Mouse (Mus musculus) adrenal gland, adult 2 months (tissue): ENCODE data around the gene Trim38. TPM values are rescaled to one million over a fixed set of nuclear protein-coding genes. Genes with fewer than 3 reads are reported as not detected.

Source experiments
- DNase-seq: peaks from one replicate; pipeline ENCODE4 v3.0.0; 2021
- microRNA-seq, 2 experiments: library from miRNA; unstranded; fragments of <30 nt; microRNA quantifications; one replicate each; pipeline ENCODE4 v1.2.0; 2021
- polyA plus RNA-seq: library from polyadenylated mRNA; depleted of rRNA; stranded (reverse); fragments of >200 nt; gene quantifications from 2 replicates; pipeline ENCODE4 v1.2.3, GENCODE M21; 2012; rRNA removed
- total RNA-seq, 2 experiments: library from RNA; stranded (reverse); gene quantifications; 2 replicates each; pipeline ENCODE4 v1.2.3; 2021

The Trim38 gene
- total and polyA plus RNA-seq, 3 experiments, result 0.43 TPM; not detected in 2

GRCm38 (mm10) chr13:23836630-23837029 lies 66.9 kb downstream of the Trim38 start:
- DNase-seq, result peak; percentile 71

GRCm38 (mm10) chr13:23839308-23839707 lies 69.6 kb downstream of the Trim38 start, which contains the start of gene Slc17a3:
Gene Slc17a3 (plus strand): TSS chr13:23839434.
- no peak for DNase-seq

Small RNA genes lying within 50 kb of the gene (microRNA-seq; reads per million reads assigned to microRNA genes)
- gene Gm44314, result 0 reads per million in 2 experiments
- gene Gm44484, result 0 reads per million in 2 experiments

Other genes with a start within 250 kb of the Trim38 start
Only the 30 nearest of the 37 such genes appear.
- 1 to 10 TPM; 2.4 to 3.4 TPM for gene Hist1h1d, start 216.7 kb upstream of the Trim38 start, total RNA-seq
- not detected in 2 replicates for gene Hist1h1d, start 216.7 kb upstream of the Trim38 start, polyA plus RNA-seq
- 10 to 100 TPM; 41.4 to 51.2 TPM for gene Hist1h3e, start 207.5 kb upstream of the Trim38 start, total RNA-seq
- gene Hist1h3e, start 207.5 kb upstream of the Trim38 start, polyA plus RNA-seq, result 12.8 and 14.0 TPM in 2 replicates
- 1 to 10 TPM; 2.7 to 4.9 TPM for gene Hist1h2ae, start 198.7 kb upstream of the Trim38 start, total RNA-seq
- gene Hist1h2ae, start 198.7 kb upstream of the Trim38 start, polyA plus RNA-seq, result 0.90 and 3.7 TPM in 2 replicates
- 10 to 100 TPM; 41.1 to 60.2 TPM for gene Hist1h2bg, start 198.5 kb upstream of the Trim38 start, total RNA-seq
- gene Hist1h2bg, start 198.5 kb upstream of the Trim38 start, polyA plus RNA-seq, result 25.3 and 27.0 TPM in 2 replicates
- gene Hist1h2bf, start 195.7 kb upstream of the Trim38 start, total RNA-seq, result 10 to 100 TPM; 17.9 to 21.6 TPM
- gene Hist1h2bf, start 195.7 kb upstream of the Trim38 start, polyA plus RNA-seq, result 0.80 and 5.5 TPM in 2 replicates
- gene Hist1h2ad, start 195.5 kb upstream of the Trim38 start, total RNA-seq, result 1 to 10 TPM; 2.9 to 6.4 TPM
- 2.5 and 3.2 TPM in 2 replicates for gene Hist1h2ad, start 195.5 kb upstream of the Trim38 start, polyA plus RNA-seq
- 1 to 10 TPM; 3.7 to 6.5 TPM for gene Hist1h3d, start 194.2 kb upstream of the Trim38 start, total RNA-seq
- gene Hist1h3d, start 194.2 kb upstream of the Trim38 start, polyA plus RNA-seq, result 3.7 TPM in 2 replicates
- 100 to 1,000 TPM; 118 to 129 TPM for gene Hist1h4d, start 188.3 kb upstream of the Trim38 start, total RNA-seq
- 2.6 and 2.7 TPM in 2 replicates for gene Hist1h4d, start 188.3 kb upstream of the Trim38 start, polyA plus RNA-seq
- 10 to 100 TPM; 11.3 to 14.8 TPM for gene Hist1h2be, start 148.8 kb upstream of the Trim38 start, total RNA-seq
- gene Hist1h2be, start 148.8 kb upstream of the Trim38 start, polyA plus RNA-seq, result 1.7 and 2.0 TPM in 2 replicates
- 10 to 100 TPM; 44.2 to 71.4 TPM for gene Hist1h1e, start 147.4 kb upstream of the Trim38 start, total RNA-seq
- 1.0 and 1.2 TPM in 2 replicates for gene Hist1h1e, start 147.4 kb upstream of the Trim38 start, polyA plus RNA-seq
- 1 to 10 TPM; 2.0 to 2.5 TPM for gene Hist1h2ac, start 86.0 kb upstream of the Trim38 start, total RNA-seq
- gene Hist1h2ac, start 86.0 kb upstream of the Trim38 start, polyA plus RNA-seq, result 0.34 and 0.87 TPM in 2 replicates
- gene Hist1h2bc, start 85.7 kb upstream of the Trim38 start, total RNA-seq, result 100 to 1,000 TPM; 143 to 210 TPM
- 308 and 343 TPM in 2 replicates for gene Hist1h2bc, start 85.7 kb upstream of the Trim38 start, polyA plus RNA-seq
- not detected for gene Hist1h1t, start 74.1 kb upstream of the Trim38 start, total RNA-seq
- not detected in 2 replicates for gene Hist1h1t, start 74.1 kb upstream of the Trim38 start, polyA plus RNA-seq
- 10 to 100 TPM; 70.2 to 84.7 TPM for gene Hist1h4c, start 71.5 kb upstream of the Trim38 start, total RNA-seq
- gene Hist1h4c, start 71.5 kb upstream of the Trim38 start, polyA plus RNA-seq, result 1.7 and 2.8 TPM in 2 replicates
- 10 to 100 TPM; 22.3 to 33.0 TPM for gene Hfe, start 59.1 kb upstream of the Trim38 start, total RNA-seq
- 27.9 and 30.3 TPM in 2 replicates for gene Hfe, start 59.1 kb upstream of the Trim38 start, polyA plus RNA-seq
- gene Hist1h1c, start 31.1 kb upstream of the Trim38 start, total RNA-seq, result 100 to 1,000 TPM; 168 to 270 TPM
- 32.9 and 41.2 TPM in 2 replicates for gene Hist1h1c, start 31.1 kb upstream of the Trim38 start, polyA plus RNA-seq
- gene Hist1h3c, start 24.3 kb upstream of the Trim38 start, total RNA-seq, result 10 to 100 TPM in 1 of 2 experiments, 1 to 10 TPM in 1; 4.6 to 14.7 TPM
- gene Hist1h3c, start 24.3 kb upstream of the Trim38 start, polyA plus RNA-seq, result 4.9 and 6.7 TPM in 2 replicates
- 10 to 100 TPM; 17.1 TPM for gene Hist1h2bb, start 23.2 kb upstream of the Trim38 start, total RNA-seq
- 4.2 and 5.6 TPM in 2 replicates for gene Hist1h2bb, start 23.2 kb upstream of the Trim38 start, polyA plus RNA-seq
- 10 to 100 TPM; 25.7 to 26.0 TPM for gene Hist1h2ab, start 18.8 kb upstream of the Trim38 start, total RNA-seq
- 1.6 and 4.1 TPM in 2 replicates for gene Hist1h2ab, start 18.8 kb upstream of the Trim38 start, polyA plus RNA-seq
- 10 to 100 TPM; 25.0 to 32.1 TPM for gene Hist1h3b, start 17.6 kb upstream of the Trim38 start, total RNA-seq
- 2.5 and 3.2 TPM in 2 replicates for gene Hist1h3b, start 17.6 kb upstream of the Trim38 start, polyA plus RNA-seq
- 10 to 100 TPM; 64.3 to 65.2 TPM for gene Hist1h4b, start 12.9 kb upstream of the Trim38 start, total RNA-seq
- gene Hist1h4b, start 12.9 kb upstream of the Trim38 start, polyA plus RNA-seq, result 2.4 and 3.9 TPM in 2 replicates
- 10 to 100 TPM; 21.1 to 26.3 TPM for gene Hist1h4a, start 8.7 kb upstream of the Trim38 start, total RNA-seq
- gene Hist1h4a, start 8.7 kb upstream of the Trim38 start, polyA plus RNA-seq, result 0.36 and 2.1 TPM in 2 replicates
- 10 to 100 TPM; 32.5 to 35.7 TPM for gene Hist1h3a, start 7.5 kb upstream of the Trim38 start, total RNA-seq
- 4.2 and 6.6 TPM in 2 replicates for gene Hist1h3a, start 7.5 kb upstream of the Trim38 start, polyA plus RNA-seq
- gene Hist1h1a, start 6.2 kb upstream of the Trim38 start, total RNA-seq, result 10 to 100 TPM; 11.0 to 19.6 TPM
- gene Hist1h1a, start 6.2 kb upstream of the Trim38 start, polyA plus RNA-seq, result 0.21 and 0.25 TPM in 2 replicates
- under 1 TPM in 1 of 2 experiments, not detected in 1; 0.20 TPM for gene Slc17a2, start 37.1 kb downstream of the Trim38 start, total RNA-seq
- 0.07 TPM in 1 of 2 replicates, not detected in the other for gene Slc17a2, start 37.1 kb downstream of the Trim38 start, polyA plus RNA-seq
- 1 to 10 TPM in 1 of 2 experiments, under 1 TPM in 1; 0.35 to 1.6 TPM for gene Slc17a3, start 69.5 kb downstream of the Trim38 start, total RNA-seq
- gene Slc17a3, start 69.5 kb downstream of the Trim38 start, polyA plus RNA-seq, result 0.20 TPM in 1 of 2 replicates, not detected in the other
- gene Slc17a1, start 97.8 kb downstream of the Trim38 start, total RNA-seq, result under 1 TPM in 1 of 2 experiments, not detected in 1; 0.24 TPM
- gene Slc17a1, start 97.8 kb downstream of the Trim38 start, polyA plus RNA-seq, result not detected in 2 replicates
- under 1 TPM; 0.14 to 0.43 TPM for gene Slc17a4, start 145.1 kb downstream of the Trim38 start, total RNA-seq
- gene Slc17a4, start 145.1 kb downstream of the Trim38 start, polyA plus RNA-seq, result 0.08 and 0.15 TPM in 2 replicates
- gene Hist1h2ba, start 164.2 kb downstream of the Trim38 start, total RNA-seq, result not detected
- not detected in 2 replicates for gene Hist1h2ba, start 164.2 kb downstream of the Trim38 start, polyA plus RNA-seq
- not detected for gene Hist1h2aa, start 164.5 kb downstream of the Trim38 start, total RNA-seq
- not detected in 2 replicates for gene Hist1h2aa, start 164.5 kb downstream of the Trim38 start, polyA plus RNA-seq